Mouse (Mus musculus): ENCODE data around the gene Syndig1l.

- TF ChIP-seq POLR2A (IDR thresholded peaks at IDR 0.05; ENCODE audit: insufficient read length, low read depth) (no peak), USF1 (IDR thresholded peaks at IDR 0.05; ENCODE audit: low read depth) (no peak), MYOG (IDR thresholded peaks at IDR 0.05; ENCODE audit: control insufficient read depth in 1 of 3, insufficient read depth in 1 of 3, insufficient read length in 2 of 3, low read depth in 2 of 3) (no peak), E2F4 (IDR thresholded peaks at IDR 0.05; ENCODE audit: insufficient read depth) (no peak), MAX (IDR thresholded peaks at IDR 0.05; ENCODE audit: low read depth) (no peak), TCF12 (IDR thresholded peaks at IDR 0.05; ENCODE audit: insufficient read depth, poor library complexity, severe bottlenecking) (no peak), CEBPB (IDR thresholded peaks at IDR 0.05; ENCODE audit: insufficient read depth, poor library complexity, severe bottlenecking) (no peak), POLR2AphosphoS2 (IDR thresholded peaks at IDR 0.05; ENCODE audit: insufficient read length, low read depth) (no peak), SRF (IDR thresholded peaks at IDR 0.05; ENCODE audit: control insufficient read depth, insufficient read length, low read depth) (no peak), MYOD1 (IDR thresholded peaks at IDR 0.05; ENCODE audit: control insufficient read depth in 1 of 3, insufficient read length in 2 of 3, low read depth in 2 of 3) (no peak), TCF3 (IDR thresholded peaks at IDR 0.05; ENCODE audit: insufficient read length, low read depth) (no peak), REST (IDR thresholded peaks at IDR 0.05; ENCODE audit: insufficient read depth, insufficient read length) (no peak)
Measured at GRCm38 (mm10) chr12:84714578-84714977, 15.9 kb upstream of the Syndig1l start.
